Mouse (Mus musculus) kidney, postnatal 25 days (tissue): ENCODE results near the gene Stpg3.
"Not testable (repeated sequence)": the region's sequence is repeated elsewhere in the genome, so short reads cannot be mapped to it uniquely, and the experiment has no call there.

Source experiments
- DNase-seq, 2 experiments: peaks; one replicate each; pipeline ENCODE4 v3.0.0; 2021; ENCODE audit warnings: mixed read lengths in 2 of 2

Gene Stpg3

GRCm38 (mm10) chr2:25214444-25214843 lies at the start of gene Stpg3:
Stpg3 (minus strand) TSS chr2:25214637.
- peak; percentile 55 to 84 for DNase-seq

GRCm38 (mm10) chr2:25263623-25264285 lies 49.3 kb upstream of the Stpg3 start:
- DNase-seq: no peak

- peak; percentile 35 to 64 for DNase-seq
Observed at GRCm38 (mm10) chr2:25262795-25263622, 48.6 kb upstream of the Stpg3 start.

- peak; percentile 98 to 99 for DNase-seq
Observed at GRCm38 (mm10) chr2:25262291-25262767, 47.9 kb upstream of the Stpg3 start, which contains the start of gene Tprn. Tprn (plus strand) TSS chr2:25262618.

GRCm38 (mm10) chr2:25261870-25262269 lies 47.4 kb upstream of the Stpg3 start:
- DNase-seq: no peak

- DNase-seq: no peak
Observed at GRCm38 (mm10) chr2:25258887-25259286, 44.5 kb upstream of the Stpg3 start.

GRCm38 (mm10) chr2:25257250-25257649 lies 42.8 kb upstream of the Stpg3 start:
- DNase-seq: not testable (repeated sequence)

- DNase-seq: peak; percentile 61 to 78
Observed at GRCm38 (mm10) chr2:25256443-25257109, 42.1 kb upstream of the Stpg3 start.

GRCm38 (mm10) chr2:25255284-25255779 lies 40.9 kb upstream of the Stpg3 start, which contains the start of gene Tmem203:
Tmem203 (plus strand) TSS chr2:25255439.
- peak; percentile 94 for DNase-seq

- peak; percentile 59 to 60 for DNase-seq
Observed at GRCm38 (mm10) chr2:25252331-25252730, 37.9 kb upstream of the Stpg3 start.

- DNase-seq: peak; percentile 49 to 74
Observed at GRCm38 (mm10) chr2:25246183-25247072, 32.0 kb upstream of the Stpg3 start, which contains the start of gene AL732309.1. AL732309.1 (minus strand) TSS chr2:25246863.

- no peak for DNase-seq
Observed at GRCm38 (mm10) chr2:25244144-25244543, 29.7 kb upstream of the Stpg3 start.

GRCm38 (mm10) chr2:25243342-25243741 lies 28.9 kb upstream of the Stpg3 start:
- no peak for DNase-seq

GRCm38 (mm10) chr2:25242101-25242506 lies 27.7 kb upstream of the Stpg3 start, which contains the start of the genes Rnf208 and Cysrt1:
Rnf208 (plus strand) TSS chr2:25242255.
Cysrt1 (minus strand) TSS chr2:25242452.
- peak; percentile 37 to 66 for DNase-seq

- DNase-seq: peak in 1 of 2 experiments; percentile 34
Observed at GRCm38 (mm10) chr2:25241438-25241775, 27.0 kb upstream of the Stpg3 start.

- DNase-seq: peak; percentile 88 to 95
Observed at GRCm38 (mm10) chr2:25240723-25241437, 26.4 kb upstream of the Stpg3 start.

GRCm38 (mm10) chr2:25240310-25240709 lies 25.9 kb upstream of the Stpg3 start:
- no peak for DNase-seq

GRCm38 (mm10) chr2:25239766-25240165 lies 25.3 kb upstream of the Stpg3 start:
- DNase-seq: peak in 1 of 2 experiments; percentile 27

GRCm38 (mm10) chr2:25238106-25238505 lies 23.7 kb upstream of the Stpg3 start:
- peak in 1 of 2 experiments; percentile 41 for DNase-seq

- peak; percentile 75 to 80 for DNase-seq
Observed at GRCm38 (mm10) chr2:25237522-25237921, 23.1 kb upstream of the Stpg3 start.

- DNase-seq: peak in 1 of 2 experiments; percentile 29
Observed at GRCm38 (mm10) chr2:25236614-25237013, 22.2 kb upstream of the Stpg3 start, which contains the start of gene Rnf224. Rnf224 (minus strand) TSS chr2:25236787.
